Mouse (Mus musculus) cortical plate, adult 2 months (tissue): ENCODE data around the gene Ptpn14. TPM values are rescaled to one million over a fixed set of nuclear protein-coding genes. Genes with fewer than 3 reads are reported as not detected.

Source experiments
- H3K27ac ChIP-seq: fragments of 200-500 bp; 2 replicates; pipeline ENCODE4 v1.5.1; 2012; ENCODE audit warnings: low read length, control low read depth, inconsistent platforms; ENCODE audit not compliant: insufficient read depth
- H3K4me1 ChIP-seq: fragments of 200-500 bp; 2 replicates; pipeline ENCODE4 v1.6.1; 2011; ENCODE audit warnings: low read length; ENCODE audit not compliant: control insufficient read depth, insufficient read depth
- H3K4me3 ChIP-seq: fragments of 200-500 bp; 2 replicates; pipeline ENCODE4 v1.5.1; 2011; ENCODE audit warnings: mild to moderate bottlenecking, low read length, control low read depth; ENCODE audit not compliant: insufficient read depth
- CTCF ChIP-seq: fragments of 200-500 bp; IDR thresholded peaks from 2 replicates; pipeline ENCODE4 v1.5.1; 2011; ENCODE audit warnings: mild to moderate bottlenecking, control low read depth, low read length; ENCODE audit not compliant: insufficient read depth; ENCODE audit errors: extremely low read depth
- POLR2A ChIP-seq: fragments of 200-500 bp; IDR thresholded peaks from 2 replicates; pipeline ENCODE4 v1.6.1; 2011; ENCODE audit warnings: mild to moderate bottlenecking, low read length, control low read depth; ENCODE audit not compliant: insufficient read depth; ENCODE audit errors: extremely low read depth
- polyA plus RNA-seq: library from polyadenylated mRNA; depleted of rRNA; stranded (reverse); fragments of >200 nt; gene quantifications from 2 replicates; pipeline ENCODE4 v1.2.3, GENCODE M21; 2012

The Ptpn14 gene
- polyA plus RNA-seq, 1 experiment: 2.5 TPM

DNA sequence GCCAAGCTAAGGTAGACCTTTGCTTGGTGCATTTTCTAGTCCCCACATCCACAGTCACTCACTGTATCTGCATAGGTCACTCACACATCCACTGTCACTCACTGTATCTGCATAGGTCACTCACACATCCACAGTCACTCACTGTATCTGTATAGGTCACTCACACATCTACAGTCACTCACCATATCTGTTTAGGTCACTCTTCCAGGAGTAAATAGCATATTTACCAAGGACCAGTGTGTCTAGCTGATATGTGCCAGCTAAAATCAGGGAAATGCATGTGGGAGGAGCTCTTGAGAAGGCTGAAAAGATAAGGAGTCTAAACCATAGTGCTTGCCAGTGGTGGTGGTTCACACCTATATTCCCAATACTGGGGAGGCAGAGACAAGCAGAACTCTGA is 32.7 kb upstream of the Ptpn14 start:
- Histone ChIP-seq H3K27ac (no peak overlapping the region), H3K4me1 (no peaks in the 10 kb centered on the region), H3K4me3 (no peak overlapping the region)
- no peak for TF ChIP-seq POLR2A
- no peak for TF ChIP-seq CTCF

DNA sequence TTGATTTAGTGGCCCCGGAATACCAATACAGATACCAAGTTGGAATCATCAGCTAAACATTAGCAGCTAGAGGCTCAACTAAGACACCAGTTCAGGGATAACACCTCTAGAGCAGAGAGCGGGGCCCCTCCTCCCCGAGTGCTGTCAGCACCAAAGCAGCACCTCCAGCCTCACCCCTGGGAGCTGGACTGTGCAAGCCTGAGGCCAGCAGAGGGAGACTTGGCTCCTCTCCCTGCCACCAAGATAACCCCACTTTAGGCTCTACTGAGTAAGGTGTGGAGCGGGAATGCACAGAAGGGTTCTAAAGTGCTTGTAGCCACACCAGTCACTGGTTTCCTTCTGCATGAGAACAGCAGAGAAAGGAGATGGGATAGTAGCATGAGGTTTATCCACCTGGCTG is 29.7 kb upstream of the Ptpn14 start:
- Histone ChIP-seq H3K4me3 (no peak overlapping the region), H3K27ac (no peak overlapping the region)
- no peak for TF ChIP-seq CTCF
- TF ChIP-seq POLR2A: no peak

DNA sequence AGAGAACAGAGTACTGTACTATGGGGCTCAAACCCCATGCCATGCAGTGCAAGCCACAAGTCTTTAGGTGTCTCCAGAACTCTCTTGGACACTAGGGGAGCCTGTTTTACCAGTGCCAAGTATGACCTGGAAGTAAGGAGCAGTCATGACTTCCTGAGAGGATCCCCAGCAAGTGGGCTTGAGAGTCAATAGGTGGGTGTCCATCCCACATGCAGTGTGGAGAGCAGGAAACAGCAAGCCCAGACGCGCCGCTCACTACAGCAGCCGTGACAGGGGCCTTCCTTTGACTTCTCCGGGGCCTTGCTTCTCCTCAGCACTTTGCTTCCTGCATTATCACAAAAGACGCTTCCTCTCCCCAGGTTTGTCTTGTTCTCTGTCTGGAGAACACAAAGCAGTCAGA is 27.9 kb upstream of the Ptpn14 start:
- no peak overlapping the region for H3K27ac ChIP-seq
- TF ChIP-seq CTCF: no peak
- TF ChIP-seq POLR2A: no peak
- H3K4me1 ChIP-seq: no peaks in the 10 kb centered on the region
- H3K4me3 ChIP-seq: no peak overlapping the region

More for the DNA sequence above, 29.7 kb upstream of the Ptpn14 start:
- H3K4me1 ChIP-seq: no peaks in the 10 kb centered on the region

DNA sequence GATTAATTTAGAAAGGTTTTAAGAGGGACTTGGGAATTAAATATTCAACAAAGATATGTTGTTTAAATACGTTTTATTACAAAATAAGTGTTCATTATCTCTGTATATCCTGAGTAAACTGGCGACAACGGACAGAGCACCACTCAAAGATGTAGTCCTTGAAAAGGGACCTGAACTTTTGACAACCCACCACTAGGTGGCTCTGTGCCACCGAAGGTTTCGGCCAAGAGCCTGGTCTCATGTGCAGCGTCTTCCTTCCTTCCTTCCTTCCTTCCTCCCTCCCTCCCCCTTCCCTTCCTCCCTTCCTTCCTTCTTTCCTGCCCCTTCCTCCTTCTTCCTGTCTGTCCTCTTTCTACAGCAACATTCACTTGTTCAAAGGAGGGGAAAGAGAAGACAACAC is 27.1 kb upstream of the Ptpn14 start:
- TF ChIP-seq CTCF (peak; percentile 87), POLR2A (no peak)
- Histone ChIP-seq H3K4me1 (no peaks in the 10 kb centered on the region), H3K27ac (no peak overlapping the region), H3K4me3 (no peak overlapping the region)

DNA sequence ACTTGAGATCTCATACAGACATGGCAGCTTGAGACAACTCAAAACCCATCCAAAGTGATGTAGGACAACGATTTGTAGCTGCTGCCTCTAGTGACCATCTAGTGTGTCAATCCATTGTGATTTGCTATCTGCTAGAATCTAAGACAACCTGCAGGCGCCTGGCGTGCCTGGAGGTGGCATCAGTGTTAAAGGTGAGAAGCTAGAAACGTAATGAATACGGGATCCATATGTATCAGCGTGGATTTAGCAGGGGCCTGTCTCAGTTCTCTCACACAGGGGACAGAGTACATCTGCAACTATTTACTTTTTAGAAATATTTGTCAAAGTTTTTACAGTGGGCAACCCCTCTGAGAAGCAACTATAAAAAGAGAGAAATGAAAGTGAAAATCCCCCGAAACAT is 24.9 kb upstream of the Ptpn14 start:
- H3K4me3 ChIP-seq: no peak overlapping the region
- H3K27ac ChIP-seq: no peak overlapping the region
- no peaks in the 10 kb centered on the region for H3K4me1 ChIP-seq
- TF ChIP-seq CTCF: peak; percentile 17; the same call in 1 of the 2 replicates
- no peak for TF ChIP-seq POLR2A

DNA sequence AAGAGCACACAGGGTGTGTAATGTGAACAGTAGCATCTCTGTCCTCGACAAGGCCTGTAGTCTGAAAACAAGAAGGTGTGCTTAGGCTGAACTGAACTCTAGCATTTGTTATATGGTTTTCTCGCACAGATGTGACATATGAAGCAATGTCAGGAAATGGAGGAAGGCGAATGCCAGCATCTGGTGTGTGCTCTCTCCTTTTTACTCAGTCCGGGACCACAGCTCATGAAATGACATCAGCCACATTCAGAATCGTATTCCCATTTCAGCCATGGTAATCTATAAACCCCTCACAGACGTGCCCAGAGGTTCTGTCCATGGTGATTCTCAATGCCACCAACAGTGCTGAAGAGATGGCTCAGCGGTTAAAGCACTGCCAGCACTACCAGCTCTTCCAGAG is 24.5 kb upstream of the Ptpn14 start:
- TF ChIP-seq CTCF (no peak), POLR2A (no peak)

DNA sequence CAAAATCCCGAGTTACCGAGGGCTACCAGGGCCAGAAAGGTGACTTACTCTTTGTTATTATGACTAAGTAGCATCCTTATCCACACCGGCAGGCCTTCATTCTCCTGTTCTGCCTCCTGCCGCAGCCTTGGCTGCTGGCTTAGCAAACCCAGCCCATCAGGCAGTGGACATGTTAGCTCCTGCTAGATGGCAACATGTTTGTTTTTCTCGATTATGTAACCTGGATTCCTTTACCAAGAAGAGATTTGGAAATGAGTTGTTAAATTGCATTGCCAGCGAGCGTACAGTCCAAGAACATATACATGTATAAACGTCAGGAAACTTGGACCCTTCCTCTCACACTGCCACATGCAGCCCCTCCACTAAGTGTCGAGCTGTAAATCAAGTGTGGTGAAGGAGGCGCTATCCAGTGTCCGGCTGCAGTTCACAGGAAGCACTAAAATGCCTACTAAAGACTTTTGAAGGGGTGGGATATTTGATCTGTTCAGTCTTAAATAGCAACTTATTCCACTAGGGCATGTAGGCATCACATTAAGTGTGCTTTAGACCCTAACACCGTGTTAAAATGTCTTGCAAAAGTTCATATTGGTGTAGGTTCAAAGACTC is 21.9 kb upstream of the Ptpn14 start:
- no peak overlapping the region for H3K27ac ChIP-seq
- no peak overlapping the region for H3K4me3 ChIP-seq
- no peaks in the 10 kb centered on the region for H3K4me1 ChIP-seq
- no peak for TF ChIP-seq CTCF
- TF ChIP-seq POLR2A: no peak

More for the DNA sequence above, 24.5 kb upstream of the Ptpn14 start:
- Histone ChIP-seq H3K4me3 (no peak overlapping the region), H3K4me1 (no peaks in the 10 kb centered on the region), H3K27ac (no peak overlapping the region)

DNA sequence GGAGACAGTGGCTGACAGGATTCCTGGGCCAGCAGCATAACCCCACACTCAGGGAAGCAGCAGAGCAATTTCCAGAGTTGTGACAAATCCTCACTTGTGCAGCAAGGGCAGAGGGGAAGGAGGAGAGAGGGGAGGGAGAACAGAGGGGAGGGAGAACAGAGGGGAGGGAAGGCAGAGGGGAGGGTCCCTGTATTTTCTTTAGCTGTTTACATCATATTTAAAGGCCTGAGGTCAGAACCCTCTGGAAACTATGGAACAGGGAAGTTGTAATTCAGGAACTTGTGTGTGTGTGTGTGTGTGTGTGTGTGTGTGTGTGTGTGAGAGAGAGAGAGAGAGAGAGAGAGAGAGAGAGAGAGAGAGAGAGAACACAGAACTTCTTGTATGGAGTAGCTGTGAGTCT is 21.1 kb upstream of the Ptpn14 start:
- Histone ChIP-seq H3K4me1 (no peaks in the 10 kb centered on the region), H3K27ac (no peak overlapping the region), H3K4me3 (no peak overlapping the region)
- TF ChIP-seq POLR2A (no peak), CTCF (no peak)

DNA sequence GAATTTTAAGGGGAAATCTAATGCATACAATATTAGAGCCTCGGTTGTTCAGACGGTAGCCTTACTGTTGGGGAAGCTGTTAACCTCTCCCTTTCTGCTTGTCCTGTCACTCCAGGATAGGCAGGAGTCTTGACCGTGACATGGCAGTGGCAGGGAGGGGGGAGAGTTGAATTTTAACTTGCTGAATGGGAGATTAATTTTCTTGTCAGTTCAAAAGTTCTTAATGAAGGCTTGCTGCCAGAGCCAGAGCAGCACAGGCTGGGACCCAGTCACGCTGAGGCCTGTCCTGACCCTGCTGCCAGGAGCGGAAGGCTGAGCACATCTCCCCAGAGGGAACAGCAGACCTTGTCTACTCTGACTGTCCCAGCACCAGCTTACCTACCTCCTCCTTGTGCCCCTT is 20.6 kb upstream of the Ptpn14 start:
- no peaks in the 10 kb centered on the region for H3K4me1 ChIP-seq
- TF ChIP-seq CTCF (no peak), POLR2A (no peak)
- no peak overlapping the region for H3K4me3 ChIP-seq
- H3K27ac ChIP-seq: no peak overlapping the region

DNA sequence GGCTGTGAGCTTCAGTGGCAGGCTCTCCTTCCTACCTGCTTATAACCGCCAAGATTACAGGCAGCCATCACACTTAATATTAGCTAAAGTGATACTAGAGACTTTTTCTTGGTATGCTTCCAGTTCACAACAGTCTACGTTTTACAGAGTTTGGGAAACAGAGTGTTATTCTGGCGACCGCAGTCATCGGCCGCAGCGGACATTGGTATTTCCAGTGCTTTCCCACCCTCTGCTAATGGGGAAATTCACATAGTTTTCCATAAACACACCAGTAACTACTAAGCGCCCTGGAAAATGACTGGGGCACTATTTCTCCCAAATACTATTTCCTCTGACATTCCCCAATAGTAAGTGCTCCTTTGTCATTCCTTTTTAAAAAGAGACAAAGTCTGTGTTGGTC is 19.1 kb upstream of the Ptpn14 start:
- H3K4me1 ChIP-seq: no peaks in the 10 kb centered on the region
- TF ChIP-seq CTCF (no peak), POLR2A (no peak)

More for the DNA sequence above, 19.1 kb upstream of the Ptpn14 start:
- no peak overlapping the region for H3K4me3 ChIP-seq
- no peak overlapping the region for H3K27ac ChIP-seq
